Mouse (Mus musculus): ENCODE data around the gene Ugt1a10.

- TF ChIP-seq CTCF (IDR thresholded peaks at IDR 0.05; ENCODE audit: low read depth) (no peak), EP300 (IDR thresholded peaks at IDR 0.05; ENCODE audit: low read depth) (no peak)
Observed at GRCm38 (mm10) chr1:88245881-88246280, 190.7 kb downstream of the Ugt1a10 start.
